Mouse (Mus musculus) cerebellum, postnatal 14 days (tissue): Measurements from ENCODE around the gene Haspin.

Experiments used
- DNase-seq, 2 experiments: peaks; one replicate each; pipeline ENCODE4 v3.0.0; 2021; ENCODE audit warnings: mixed read lengths in 2 of 2

Gene Haspin

DNA sequence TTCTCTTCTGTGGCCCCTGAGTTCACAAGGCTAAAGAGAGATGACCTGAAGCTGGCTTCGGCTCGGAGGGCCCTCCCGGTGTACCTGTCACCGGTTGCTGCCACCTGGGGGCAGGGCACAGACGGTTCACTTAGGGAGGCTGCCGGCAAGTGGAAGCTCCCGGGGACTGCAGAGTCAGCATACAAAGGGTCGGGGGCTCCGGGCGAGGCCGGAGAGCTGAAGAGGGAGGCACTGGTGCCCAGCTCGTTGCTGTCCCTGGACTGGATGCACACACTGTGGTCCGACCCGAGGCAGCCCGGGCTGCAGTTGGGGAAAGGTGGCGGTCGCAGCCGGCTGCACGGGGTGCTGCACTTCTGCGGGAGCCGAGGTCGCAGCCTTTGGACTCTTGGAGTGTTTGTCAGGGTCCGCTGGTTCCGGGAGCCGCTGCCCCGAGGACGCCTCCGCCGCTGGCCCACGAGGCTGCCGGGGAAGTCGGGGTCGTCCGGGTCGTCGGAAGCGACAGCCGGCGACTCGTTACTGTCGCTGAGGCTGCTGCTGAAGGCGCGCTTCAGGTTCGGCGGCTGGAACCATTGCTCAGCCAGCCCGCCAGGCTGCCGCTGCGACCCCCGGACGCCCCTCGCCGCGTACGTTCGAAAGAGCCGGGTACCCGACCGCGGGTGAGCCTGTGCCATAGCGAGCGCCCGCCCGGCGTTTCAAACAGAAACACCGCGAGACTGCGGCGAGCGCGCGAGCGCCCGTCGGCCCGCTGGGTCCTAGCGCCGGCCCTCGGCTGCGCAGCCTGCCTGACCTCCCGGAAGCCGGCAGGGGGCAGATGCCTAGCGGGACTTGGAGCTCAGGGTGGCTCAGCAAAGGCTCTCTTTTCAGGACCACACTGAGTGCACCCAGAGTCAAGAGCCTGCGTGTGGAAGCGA is at the start of gene Haspin:
Gene Haspin (minus strand): TSS at position 704 of the 911 bp plus-strand sequence.
- peak; percentile 93 to 96 for DNase-seq

DNA sequence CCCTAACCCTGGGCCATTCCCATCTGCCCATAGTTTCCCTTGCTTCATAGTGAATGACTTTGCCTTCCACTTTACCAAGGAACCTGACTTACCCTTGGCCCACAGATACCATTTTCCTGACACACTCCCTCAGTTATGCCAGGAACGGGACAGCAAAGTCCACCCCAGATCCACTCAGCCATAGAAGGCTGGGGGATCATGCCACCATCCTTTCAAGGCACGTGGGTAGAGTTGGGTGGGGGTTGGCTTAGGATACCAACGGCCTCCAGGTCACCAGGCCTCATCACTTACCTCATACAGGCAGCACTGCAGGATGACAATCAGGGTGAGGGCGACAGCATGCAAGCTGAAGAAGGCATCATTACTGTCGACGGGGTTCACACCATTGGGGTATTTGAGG is 49.1 kb upstream of the Haspin start:
- no peak for DNase-seq

DNA sequence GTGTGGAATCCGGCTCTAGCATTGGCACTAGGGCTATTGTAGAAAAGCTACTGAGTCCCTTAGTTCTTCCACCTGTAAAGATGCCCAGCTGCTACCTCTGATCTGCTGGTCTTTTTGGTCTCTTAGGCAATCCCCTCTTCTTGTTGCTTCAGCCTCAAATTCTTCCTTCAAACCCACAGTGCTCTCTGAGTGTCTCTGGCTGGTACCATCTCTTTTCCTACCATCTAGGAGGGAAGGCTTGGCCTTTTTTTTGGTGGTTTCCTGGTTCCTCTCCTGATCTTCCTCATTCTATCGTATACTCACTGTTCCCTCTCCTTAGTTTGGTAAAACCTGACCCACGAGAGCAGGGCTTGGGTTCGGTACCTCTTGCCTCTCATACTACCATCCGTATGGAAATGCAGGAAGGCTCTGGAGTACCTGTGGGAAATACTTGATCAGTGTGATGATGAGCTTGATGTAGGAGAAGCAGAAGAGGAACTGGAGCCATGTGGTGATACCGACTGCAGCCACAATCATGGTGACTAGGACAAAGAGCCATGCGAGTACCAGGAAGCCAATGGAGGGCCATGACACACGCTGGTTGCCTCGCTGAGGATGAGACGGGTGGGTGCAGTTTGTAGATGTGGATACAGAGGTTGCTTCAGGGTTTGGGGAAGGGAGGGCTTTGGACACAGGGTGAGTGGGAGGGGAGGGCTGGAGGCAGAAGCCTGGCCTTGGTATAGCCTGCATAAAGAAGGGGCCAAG is 48.0 kb upstream of the Haspin start:
- no peak for DNase-seq

DNA sequence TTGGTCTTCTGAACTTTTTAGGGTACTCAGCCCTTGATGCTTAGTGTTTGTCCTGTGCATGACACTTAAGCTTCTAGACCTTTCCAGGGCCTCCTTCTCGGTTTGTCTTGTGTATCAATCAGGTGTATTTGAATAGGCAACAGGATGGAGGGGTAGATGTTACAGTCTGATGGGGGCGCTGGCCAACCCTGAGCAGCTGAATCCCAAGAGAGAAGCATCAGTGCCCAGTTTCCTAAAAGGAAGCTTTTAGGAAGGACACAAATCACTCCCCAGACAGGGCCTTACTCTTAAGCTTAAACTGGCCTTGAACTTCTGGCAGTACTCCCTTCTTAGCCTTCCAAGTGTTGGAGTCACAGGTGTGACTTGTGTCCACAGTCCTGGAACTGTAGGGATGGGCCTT is 39.8 kb upstream of the Haspin start:
- DNase-seq, result no peak

DNA sequence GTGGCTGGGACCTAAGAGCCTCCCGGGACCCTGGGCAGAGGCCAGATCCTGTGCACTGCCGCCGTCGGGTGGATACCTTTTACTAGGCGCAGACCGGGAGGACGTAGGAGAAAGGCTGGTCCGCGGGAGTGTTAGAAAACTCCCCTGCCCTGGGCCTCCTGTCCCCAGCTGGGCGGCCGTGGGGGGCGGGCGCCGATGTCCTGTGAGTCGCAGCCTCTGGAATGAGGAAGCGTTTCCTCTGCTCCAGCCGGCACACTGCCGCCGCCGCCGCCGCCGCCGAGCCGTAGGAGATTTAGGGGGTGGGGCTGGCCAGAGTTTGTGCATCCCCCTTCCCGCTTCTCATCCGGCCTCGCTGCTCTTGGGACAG is 39.4 kb upstream of the Haspin start:
- DNase-seq, result peak in 1 of 2 experiments; percentile 63

DNA sequence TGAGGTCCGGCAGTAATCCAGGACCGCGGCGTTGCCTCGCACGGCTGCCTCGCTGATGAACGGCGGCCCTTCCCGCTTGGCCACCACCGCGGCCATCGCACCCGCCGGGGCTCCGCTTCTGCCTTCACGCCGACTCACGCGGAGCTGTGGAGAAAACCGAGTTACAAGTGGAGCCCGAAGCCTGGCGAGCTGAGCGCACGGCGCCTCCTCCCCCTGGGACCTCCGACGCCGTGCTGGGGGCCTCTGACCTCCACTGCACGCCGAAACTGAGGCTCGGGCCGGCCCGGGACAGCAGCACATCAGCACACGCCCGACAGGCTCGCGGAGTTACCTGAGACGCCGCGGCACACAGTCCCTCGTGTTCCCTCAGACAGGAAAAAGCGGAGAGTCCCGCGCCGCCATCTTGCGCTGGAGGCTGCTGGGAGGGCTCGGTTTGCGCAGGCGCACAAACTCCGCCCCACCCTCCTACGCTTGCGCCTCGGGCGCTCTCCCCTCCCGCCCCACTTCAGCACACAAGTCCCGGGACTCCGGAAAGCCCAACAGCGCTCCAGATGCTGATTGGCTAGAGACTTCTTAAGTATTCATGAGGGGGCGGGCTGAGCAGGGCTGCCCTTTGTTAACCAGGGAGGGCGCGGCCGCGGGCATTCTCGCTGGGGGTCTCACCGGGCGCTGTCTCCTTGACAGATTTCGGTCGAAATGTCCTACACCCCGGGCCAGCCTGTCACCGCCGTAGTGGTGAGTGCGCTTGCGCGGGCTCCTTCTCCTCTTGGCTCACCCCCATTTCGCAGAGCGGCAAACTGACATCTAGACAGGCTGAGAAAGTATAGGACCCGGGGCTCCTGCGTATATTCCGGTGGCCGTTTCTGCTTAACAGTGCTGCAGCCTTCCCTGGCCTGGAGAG is 38.8 kb upstream of the Haspin start, which contains the start of the genes Emc6 and Tax1bp3:
Gene Emc6 (minus strand): TSS at position 430 of the 901 bp plus-strand sequence.
Gene Tax1bp3 (plus strand): TSS at position 476 of the 901 bp plus-strand sequence.
- peak; percentile 97 for DNase-seq

DNA sequence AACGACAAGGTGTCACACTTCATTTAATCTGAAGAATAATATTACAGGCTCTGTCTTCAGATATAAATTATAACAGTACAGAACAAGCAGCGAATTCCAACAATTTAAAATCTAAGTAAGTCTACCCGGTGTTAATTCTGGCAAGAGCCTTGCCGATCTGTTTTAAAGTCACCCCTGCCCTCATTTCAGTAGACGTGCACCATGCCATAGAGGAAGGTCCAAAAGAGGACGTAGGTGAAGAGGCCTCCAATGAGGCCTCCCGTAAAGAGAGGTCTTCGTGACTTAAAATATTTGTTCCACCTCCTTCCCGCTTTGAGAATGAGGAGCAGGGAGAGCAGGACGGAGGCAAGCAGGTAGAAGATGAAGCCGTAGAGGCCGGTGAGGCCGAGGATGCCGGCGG is 38.1 kb upstream of the Haspin start:
- DNase-seq, result no peak

DNA sequence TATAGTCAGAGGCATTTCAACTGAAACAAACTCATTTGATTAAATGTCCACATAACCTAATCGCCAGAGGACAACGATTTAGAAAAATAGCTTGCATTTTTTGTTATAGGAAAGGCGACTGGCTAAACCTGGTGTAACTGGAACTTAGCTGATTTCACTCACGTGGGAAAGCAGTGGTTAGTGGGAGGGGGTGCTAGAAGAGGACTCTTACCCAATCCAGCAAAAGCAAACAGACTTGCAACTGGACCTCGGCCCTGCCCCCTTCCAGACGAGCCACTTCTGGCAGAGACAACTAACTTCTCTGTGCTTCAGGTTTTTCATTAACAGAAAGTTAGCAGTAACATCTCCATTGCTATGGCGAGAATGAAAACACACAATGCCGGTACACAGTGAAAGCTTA is 37.5 kb upstream of the Haspin start:
- no peak for DNase-seq

DNA sequence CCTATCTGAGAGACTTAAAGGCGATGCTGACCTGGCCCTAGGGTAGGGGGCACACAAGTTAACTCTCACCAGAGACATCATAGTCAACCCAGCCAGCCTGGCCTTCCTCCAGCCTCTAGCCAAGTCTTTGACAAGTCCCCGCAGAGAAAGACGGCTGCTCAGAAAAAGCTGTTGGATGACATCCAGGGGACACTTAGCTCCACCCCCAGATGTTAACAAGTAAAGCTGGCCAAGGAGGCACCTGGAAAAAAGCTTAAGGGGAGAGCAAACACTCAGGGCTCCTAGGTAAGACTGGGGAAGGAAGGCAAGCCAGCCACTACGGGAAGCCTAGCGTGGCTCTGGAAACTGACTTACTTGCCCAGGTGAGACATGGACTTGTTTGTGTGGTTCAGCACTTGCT is 34.1 kb upstream of the Haspin start:
- DNase-seq, result no peak

DNA sequence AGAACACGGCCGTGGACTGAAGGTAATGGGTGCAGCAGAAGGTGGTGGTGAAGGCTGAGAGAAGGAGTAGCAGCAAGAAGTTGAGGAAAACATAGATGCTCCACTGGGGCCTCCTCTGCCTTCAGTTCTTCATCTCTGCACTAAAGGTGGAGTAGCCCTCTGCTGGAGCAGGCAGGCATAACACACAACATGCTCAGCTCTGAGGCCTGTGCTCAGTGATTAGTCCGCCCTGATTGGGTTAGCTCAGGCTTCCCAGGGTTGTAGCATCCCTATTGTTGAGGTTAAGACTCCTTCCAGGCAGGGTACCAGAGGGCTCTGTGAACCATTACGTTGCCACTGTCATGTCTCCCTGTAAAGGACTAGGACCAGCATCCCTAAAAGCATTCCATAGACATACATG is 31.1 kb upstream of the Haspin start:
- DNase-seq, result peak; percentile 74 to 82

DNA sequence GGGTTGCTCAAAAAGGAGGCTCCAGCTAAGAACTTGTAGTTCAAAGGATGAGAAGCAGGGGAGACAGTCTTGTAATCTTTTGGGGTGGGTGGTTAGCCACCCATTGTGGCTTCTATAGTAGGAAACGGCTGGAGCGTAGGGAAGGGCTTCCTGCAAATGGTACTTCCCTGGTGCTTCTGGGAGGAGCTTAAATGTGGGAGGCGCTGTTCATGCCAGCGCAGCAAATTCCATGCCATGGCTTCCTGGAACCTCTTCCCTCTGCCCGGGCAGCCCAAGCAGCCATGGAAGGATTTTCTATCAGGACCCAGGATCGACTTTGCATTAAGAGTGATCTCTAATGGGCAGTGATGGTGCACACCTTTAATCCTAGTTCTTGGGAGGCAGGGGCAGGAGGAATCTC is 30.5 kb upstream of the Haspin start:
- DNase-seq, result no peak

DNA sequence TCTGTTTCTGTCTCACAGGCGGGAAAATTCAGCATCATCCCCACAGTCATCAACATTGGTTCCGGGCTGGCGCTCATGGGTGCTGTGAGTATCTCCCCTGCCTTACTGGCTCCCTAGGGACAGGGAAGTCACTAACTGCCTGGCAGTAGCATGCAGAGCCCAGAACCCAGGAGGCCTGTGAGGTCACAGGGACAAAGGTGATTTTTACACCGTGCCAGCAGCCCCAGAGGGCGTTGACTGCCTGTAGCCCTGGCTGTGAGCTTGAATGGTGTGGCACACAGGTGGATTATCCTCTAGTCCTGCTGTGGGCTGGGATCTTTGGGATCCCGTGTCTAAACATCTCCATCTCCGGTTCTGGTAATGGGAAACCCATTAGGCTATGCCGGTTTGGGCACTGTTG is 30.0 kb upstream of the Haspin start:
- DNase-seq, result no peak

DNA sequence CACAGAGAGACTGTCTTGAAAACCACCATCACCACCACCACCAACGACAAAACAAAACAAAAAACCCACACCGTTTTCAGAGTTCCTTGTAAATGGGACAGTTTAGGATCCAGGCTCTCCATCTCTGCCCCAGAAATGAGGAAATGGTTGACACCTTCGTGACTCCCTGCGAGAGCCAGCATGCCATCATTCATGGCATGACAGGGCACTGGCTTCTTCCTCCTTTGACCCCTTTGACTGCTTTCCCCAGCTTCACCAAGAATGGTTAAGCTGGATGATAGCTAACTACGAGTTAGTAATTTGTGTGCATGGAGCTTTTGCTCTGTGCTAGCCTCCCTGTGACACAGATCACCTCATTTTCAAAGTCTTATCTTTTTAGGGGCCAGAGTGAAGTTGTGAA is 24.2 kb upstream of the Haspin start:
- no peak for DNase-seq

DNA sequence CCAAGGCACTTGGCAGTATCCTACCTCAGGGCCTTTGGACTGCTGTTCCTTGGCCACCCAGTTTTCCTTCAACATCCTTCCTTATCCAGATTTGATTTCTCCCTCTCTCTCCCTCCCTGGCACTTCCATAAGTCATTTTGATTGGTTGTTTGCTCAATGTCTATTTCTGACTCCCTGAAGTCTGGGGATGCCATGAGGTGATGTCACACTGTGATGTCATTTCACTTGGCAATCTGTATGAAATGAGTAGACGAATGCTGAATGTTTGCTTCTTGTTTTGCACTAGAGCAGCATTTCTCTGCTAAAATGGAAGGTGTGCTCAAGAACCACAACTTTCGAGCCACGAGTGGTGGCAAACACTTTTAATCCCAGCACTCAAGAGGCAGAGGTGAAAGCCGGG is 23.5 kb upstream of the Haspin start:
- no peak for DNase-seq

DNA sequence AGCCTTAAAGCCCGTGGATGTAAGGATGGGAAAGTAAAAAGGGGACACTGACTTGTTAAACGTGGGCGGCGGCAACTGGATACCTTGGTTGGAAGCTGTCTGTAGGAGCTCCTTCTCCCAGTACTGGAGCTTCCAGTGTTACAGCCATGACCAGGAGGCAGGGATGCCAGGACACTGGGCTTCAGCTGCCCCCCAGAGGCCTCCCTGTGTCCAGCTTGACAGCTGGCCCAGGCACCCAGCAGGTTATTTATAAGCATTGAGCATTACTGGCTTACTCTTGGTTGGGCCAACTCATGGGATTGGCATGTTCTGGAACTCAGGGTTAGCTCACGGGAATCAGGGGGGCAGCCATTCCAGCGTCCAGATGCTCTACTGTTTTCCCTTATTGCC is 22.7 kb upstream of the Haspin start:
- DNase-seq, result no peak

DNA sequence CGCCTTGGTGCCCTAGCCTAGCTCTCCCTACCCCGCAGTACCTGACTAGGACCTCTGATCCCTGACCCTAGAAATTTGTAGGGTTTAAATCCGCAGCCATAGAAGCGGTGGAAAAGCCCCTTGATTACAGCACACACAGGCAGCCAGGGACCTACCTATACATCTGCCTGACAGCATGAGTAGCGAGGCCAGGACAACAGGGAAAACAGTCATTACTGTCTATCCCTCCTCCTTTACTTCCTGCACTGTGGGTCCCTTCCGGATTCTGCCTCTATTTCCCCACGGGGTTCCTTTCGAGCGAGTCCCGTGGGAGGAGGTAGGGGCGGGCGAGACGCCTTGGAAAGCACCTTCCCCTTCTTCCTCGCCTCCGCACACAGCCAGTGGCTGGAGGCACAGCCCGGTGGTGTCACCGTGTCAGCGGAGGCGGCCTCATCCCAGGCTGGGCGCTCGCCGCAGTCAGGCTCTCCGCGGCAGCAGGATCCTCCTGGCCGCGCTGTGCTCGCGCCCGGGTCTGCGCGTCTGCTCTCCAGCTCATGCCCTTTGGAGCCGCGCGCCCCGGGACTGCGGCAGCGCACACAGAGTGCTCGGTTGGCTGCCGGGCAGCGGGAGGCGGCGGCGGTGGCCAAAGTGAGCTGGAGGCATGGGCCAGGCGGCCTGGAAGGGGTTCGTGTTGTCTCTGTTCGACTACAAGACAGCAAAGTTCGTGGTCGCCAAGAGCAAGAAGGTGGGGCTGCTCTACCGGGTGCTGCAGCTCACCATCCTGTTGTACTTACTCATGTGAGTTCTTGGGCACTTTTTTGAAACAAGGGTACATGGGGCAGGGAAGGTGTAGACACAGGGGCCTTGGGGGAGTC is 22.1 kb upstream of the Haspin start, which contains the start of gene P2rx5:
Gene P2rx5 (plus strand): TSS at position 465 of the 854 bp plus-strand sequence.
- DNase-seq, result peak; percentile 32 to 45

DNA sequence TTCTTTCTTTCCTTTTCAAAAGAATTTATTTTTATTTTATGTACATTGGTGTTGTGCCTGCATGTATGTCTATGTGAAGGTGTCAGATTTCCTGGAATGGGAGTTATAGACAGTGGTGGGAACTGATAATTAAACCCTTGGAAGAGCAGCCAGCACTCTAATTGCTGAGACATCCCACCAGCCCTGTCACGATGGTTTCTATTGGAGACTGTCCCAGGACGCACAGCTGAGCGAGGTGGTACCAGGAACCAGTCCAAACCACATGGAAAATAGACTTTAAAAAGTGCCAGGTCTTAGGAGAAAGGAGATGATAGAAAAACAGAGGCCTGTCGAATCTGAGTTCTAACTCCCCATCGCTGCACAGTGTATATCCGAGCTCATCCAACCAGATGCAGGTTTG is 17.0 kb upstream of the Haspin start:
- DNase-seq, result no peak

DNA sequence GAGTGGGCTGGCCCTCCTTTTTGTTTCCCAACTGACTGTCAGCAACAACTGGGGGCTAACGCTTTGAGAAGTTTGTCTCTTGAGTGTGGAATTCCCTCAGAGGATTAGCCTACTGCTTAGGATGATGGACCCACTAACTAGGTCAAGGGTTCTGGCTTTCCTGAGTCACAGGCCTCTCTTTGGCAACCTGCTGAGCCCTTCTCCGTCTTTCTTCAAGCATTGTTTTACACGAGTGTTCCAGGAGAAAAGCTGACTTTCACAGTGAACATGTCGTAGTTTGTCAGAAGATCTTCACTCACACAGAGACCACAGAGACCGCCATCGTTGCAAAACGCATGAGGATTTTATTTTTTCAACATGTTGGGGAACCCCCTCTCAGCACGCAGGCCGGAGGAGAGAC is 10.1 kb upstream of the Haspin start:
- DNase-seq, result no peak

DNA sequence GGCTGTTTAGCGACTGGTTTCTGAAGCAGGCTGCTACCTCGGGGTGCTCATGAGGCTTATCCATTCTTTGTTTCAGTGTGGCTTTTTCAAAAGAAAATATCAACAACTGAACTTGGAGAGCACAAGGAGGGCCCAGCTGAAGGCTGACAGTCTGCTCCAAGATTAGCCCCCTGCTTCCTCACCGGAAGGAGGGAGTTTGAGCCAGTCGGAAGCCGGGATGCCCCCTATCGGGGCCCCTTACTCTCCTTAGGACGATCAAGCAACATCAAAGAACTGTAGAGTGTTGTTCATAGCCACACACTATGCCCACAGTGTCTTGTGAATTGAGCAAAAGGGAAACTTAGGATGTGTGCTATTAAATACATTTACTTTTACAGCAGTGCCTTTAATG is 8.9 kb upstream of the Haspin start:
- DNase-seq, result no peak

DNA sequence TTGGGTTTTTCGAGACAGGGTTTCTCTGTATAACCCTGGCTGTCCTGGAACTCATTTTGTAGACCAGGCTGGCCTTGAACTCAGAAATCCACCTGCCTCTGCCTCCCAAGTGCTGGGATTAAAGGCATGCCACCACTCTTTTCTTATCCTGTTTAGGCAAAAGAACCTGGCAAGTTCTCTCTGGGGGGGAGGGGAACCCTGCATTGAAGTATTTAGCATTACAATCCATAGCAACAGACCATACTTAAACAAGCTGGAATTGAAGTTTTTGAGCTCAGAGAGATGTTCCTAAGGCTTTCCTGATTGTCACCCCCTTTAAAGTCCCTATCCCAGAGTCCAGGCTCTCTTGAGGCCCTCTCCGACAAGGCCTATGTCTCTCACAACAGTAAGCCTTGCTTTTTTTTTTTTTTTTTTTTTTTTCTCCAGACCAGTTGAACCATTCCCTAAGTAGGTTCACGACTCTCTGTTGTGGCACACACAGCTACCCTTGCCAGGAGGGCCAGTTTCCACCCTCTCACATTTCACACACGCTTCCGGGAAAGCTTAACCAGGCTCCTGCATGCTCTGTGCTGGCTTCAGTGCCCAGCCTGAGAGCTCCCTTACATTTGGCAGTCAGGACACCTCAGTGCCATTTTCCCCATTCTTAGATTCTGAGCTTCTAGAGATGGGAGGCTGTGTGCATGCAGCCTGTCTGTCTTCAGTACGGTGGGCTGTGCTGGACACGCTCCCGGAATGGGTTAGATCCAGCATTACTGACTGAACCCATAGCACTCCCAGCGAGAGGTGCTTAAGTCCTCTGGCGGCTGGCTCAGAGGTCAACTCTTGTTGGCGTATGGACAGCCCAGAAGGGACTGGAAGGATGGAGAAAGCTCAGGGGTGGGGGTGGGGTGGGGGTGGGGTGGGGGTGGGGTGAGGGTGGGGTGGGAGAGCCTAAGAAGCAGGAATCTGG is 8.2 kb upstream of the Haspin start:
- DNase-seq, result no peak

DNA sequence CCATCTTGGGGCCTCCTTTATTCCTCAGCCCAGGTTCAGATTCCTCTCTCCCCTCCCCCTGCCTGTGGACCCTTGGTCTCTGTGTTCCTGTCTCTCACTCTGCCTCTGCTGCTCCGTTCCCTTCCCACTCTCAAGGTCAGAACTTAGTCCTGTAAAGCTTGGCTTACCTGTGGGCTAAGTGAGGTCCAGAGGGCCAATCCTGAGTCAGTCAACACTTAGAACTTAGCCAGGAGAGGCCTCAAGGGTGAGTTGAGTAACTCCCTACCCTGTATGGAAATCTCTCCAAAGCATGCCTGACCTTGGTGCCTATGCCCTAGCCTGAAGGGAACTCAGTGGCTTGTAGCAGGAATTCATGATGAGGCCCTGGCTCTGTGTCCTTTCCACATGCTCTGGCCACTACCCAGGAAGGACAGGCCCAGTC is 6.2 kb upstream of the Haspin start:
- DNase-seq, result no peak
